Mouse (Mus musculus): ENCODE results near the gene Nenf.

Nenf gene

DNA sequence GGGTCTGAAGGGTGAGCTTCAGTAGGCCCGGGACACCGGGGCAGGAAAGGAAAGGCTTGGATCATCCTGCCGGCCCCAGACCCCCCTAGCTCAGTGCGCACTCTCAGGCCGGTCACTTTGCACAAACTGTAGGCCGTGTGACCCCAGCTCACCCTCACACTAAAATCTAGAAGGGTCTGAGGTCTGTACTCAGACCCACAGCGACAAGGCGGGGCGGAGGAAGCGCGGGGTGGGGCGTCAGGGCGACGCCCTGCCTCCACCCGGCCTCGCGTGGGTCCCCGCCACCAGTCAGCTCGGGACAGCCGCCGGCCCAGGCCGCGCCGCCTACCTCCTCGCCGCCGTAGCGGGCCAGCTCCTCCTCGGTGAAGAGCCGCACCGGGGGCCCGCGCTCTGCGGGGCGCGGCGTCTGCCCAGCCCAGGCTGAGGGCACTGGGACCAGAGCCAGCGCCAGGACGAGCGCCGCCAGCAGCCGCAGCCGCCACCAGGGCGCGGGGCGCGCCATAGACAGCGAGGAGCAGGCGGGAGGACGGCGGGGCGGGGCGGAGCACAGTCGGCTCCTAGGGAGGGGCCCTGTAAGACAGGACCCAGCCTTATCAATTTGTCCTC lies at the start of gene Nenf:
TSS of gene Nenf (minus strand) at position 604 of the 606 bp plus-strand sequence.
- DNase-seq, result peak; percentile 76 to 87

GRCm38 (mm10) chr1:191364477-191364876 lies 46.5 kb upstream of the Nenf start:
- peak in 1 of 2 experiments; percentile 45 for DNase-seq

DNA sequence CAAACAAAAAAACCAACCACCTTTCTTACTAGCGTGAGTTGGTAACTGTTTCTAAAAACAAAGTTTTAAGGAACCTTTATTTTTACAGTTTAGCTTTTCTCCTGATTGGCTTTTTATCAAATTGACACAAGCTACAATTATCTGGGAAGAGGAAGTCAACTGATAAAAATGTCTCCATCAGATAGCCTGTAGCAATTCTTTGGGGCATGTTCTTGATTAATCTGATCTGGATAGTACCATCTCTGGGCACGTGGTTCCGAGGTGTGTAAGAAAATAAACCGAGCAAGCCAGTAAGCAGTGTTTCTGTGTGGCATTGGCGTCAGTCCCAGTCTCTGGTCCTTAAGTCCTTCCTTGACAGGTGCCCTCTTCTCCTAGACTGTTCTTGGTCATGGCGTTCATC lies 44.4 kb upstream of the Nenf start:
- DNase-seq, result no peak

DNA sequence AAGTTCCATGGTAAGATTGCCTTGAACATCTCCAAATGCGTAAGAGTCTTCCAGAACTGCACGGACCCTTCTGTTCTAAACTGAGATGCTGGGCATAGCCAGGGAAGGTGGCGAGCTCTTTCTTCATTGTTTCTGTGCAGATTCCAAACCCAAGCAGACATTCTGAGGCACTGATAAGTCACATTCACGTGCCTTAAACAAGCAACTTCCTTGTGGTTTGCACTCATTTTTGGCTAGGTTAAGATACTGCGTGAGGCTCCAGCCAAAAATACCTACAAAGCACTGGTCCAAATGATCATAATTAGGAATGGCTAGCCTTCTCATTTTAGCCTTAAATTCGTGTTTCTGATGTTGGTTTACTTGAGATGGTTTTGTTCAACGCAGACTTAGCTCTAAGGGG lies 41.5 kb upstream of the Nenf start:
- DNase-seq, result no peak

- DNase-seq, result no peak
These were observed 38.9 kb upstream of the Nenf start for GRCm38 (mm10) chr1:191356936-191357335.

GRCm38 (mm10) chr1:191353836-191354235 lies 35.8 kb upstream of the Nenf start:
- no peak for DNase-seq

- peak in 1 of 2 experiments; percentile 82 for DNase-seq
These were observed 34.9 kb upstream of the Nenf start for GRCm38 (mm10) chr1:191352786-191353488.

- no peak for DNase-seq
These were observed 32.4 kb upstream of the Nenf start for GRCm38 (mm10) chr1:191350355-191350754.

- no peak for DNase-seq
These were observed 31.6 kb upstream of the Nenf start for GRCm38 (mm10) chr1:191349486-191350037.

GRCm38 (mm10) chr1:191348996-191349395 lies 31.0 kb upstream of the Nenf start:
- DNase-seq, result no peak

GRCm38 (mm10) chr1:191348592-191348991 lies 30.6 kb upstream of the Nenf start:
- DNase-seq, result no peak

DNA sequence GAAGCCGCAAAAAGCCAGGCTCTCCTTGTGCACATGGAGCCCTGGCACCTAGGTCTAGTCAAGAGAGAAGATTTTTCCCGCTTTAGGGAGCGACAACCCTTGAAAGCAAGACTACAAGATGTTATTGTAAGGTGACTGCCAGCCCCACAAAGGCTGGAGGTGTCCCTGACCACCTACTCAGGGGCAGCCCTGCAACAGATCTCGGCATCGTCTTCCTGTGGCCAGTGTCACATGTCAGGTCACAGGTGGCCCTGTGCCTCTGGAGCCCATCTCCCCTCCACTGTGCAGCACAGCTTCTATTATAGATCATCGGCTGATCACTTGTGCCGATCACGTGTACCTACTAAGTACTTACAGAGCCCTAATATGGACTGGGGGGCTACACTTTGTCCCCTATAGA lies 29.6 kb upstream of the Nenf start:
- no peak for DNase-seq

- peak in 1 of 2 experiments; percentile 60 for DNase-seq
These were observed 22.5 kb upstream of the Nenf start for GRCm38 (mm10) chr1:191340530-191340929.

- DNase-seq, result no peak
These were observed 21.9 kb upstream of the Nenf start for GRCm38 (mm10) chr1:191339876-191340275.

GRCm38 (mm10) chr1:191334500-191334899 lies 16.5 kb upstream of the Nenf start:
- DNase-seq, result no peak

DNA sequence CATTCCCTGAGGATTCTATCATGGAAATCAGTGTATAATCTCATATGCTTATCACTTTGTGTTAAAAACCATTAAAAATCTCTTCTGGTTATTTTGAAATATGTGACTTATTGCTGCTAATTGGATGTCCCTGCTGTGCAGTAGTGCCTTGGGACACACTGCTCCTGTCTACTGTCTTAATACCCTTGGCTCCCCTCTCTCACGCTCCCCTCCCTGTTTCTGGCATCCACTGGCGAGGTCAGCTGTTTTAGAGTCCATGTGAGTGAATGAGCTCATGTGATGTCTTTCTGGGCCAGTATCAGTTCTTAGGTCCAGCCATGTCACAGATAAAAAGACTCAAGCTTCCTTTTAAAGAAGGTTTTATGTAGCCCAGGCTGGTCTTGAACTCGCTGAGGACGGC lies 12.4 kb upstream of the Nenf start:
- DNase-seq, result peak; percentile 48 to 72

DNA sequence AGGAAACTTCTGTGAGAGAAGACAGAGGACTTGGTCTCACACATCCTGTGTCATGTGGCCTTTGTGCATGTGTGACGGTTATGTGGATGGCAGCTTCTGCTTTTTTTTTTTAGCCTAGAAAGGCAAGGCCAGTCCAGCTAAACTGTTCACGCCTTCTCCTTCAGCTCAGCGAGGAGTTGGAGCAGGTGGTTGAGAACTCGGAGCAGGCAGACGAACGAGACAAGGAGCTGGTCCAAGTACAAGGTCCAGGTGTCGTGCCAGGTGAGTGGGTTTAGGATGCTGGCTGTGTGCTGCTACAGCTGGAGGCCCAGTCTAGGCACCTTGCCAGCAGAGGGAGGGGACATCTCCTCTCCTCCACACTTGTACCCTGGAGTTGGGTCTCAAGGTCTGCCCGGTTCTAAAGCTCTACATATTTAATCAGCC lies 10.0 kb upstream of the Nenf start:
- DNase-seq, result peak; percentile 95 to 98

DNA sequence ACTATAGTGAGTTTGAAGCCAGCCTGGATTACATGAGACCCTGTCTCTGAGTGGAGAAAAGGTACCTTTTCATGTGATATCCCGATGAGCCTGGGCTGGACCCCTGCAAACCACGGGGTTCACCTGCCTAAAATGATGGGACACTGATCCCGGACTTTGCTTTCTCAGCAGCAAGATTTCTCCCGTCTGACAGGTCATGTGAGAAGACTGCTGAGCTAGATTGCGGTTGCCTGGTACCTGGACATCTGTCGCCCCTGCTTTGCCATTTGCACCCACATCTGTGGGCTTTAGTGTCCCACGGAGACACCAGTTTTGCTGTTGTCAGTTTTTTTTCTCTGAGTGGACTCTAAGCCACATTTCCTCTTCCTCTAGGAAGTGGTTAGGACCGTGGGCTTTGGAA lies 9.3 kb upstream of the Nenf start:
- peak; percentile 42 to 62 for DNase-seq

- peak; percentile 53 to 75 for DNase-seq
These were observed 8.4 kb upstream of the Nenf start for GRCm38 (mm10) chr1:191326233-191326882.

- peak; percentile 94 to 96 for DNase-seq
These were observed 7.8 kb upstream of the Nenf start, which contains the start of gene Tmem206 for GRCm38 (mm10) chr1:191325726-191326232. Gene Tmem206 (plus strand): TSS chr1:191325912.

DNA sequence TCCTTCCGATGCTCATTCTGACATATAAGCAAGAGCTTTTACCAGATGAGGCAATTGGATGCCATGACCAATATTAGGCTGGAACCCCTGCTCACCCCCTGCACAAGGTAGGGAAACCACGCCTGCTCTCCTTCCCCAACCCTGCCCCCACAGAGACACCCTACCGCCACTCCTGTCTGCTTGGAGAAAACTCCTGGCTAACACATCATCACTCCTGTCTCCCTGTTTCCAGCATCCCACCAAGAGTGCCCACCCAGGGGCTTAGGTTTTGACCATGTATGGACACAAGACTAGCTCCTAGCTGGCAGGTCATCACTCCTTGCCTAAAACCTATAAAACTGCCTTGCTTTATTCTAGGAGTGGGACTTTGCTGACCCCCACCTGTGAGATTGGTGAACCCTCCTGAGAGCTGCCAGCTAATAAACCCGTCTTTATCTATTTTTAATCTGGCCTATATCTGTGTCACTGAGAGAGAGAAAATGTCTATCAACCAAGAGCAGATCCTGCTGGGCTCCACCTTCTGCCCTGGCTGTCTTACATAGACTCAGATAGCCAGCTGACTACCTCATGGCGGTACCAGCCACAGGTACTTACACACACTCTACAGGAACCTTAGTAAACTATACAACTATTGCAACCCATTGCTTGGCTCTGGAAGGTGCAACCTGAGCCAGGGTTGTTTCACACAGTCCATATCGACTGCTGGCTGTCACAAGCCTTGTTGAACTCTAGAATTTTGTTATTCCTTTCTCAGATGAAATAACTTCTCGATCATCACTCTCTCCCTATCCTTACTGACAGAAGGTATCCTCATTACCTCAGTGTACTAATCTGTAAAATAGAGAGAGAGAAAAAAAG lies 7.0 kb upstream of the Nenf start:
- peak in 1 of 2 experiments; percentile 30 for DNase-seq

- DNase-seq, result no peak
These were observed 5.4 kb upstream of the Nenf start for GRCm38 (mm10) chr1:191323381-191323780.
